In genomic region chr13:75225581-75226297, GRCm38 (mm10) we compare ENCODE assay signal across 12 mouse cellular contexts.
"Had no signal": no experiment of that assay in that cellular context is flagged by ENCODE, and none has a peak within 500 bp of the region (broad histone marks: within the 10 kb centered on the region; RNA-seq: fewer than 3 reads in every experiment).

No protein-coding gene starts in this region.

- H3K36me3 ChIP-seq: hindbrain, embryonic 13.5 days; limb, embryonic 12.5 days; liver, embryonic 15.5 days; midbrain, embryonic 13.5 days had no signal

- H3K27ac ChIP-seq: hindbrain, embryonic 13.5 days; kidney, postnatal 0 days; limb, embryonic 12.5 days; liver, embryonic 15.5 days; midbrain, embryonic 13.5 days had no signal

- H3K4me2 ChIP-seq: hindbrain, embryonic 13.5 days; limb, embryonic 12.5 days; liver, embryonic 11.5 days; liver, embryonic 15.5 days; midbrain, embryonic 13.5 days had no signal

- H3K9ac ChIP-seq: hindbrain, embryonic 13.5 days; limb, embryonic 12.5 days; liver, embryonic 15.5 days; midbrain, embryonic 13.5 days had no signal

- DNase-seq: lung, adult 2 months; lung, postnatal 36 days; right cerebral cortex, postnatal 14 days; thymus, adult 18-20 months; thymus, postnatal 14 days had no signal

- H3K27me3 ChIP-seq: hindbrain, embryonic 13.5 days; liver, embryonic 15.5 days; midbrain, embryonic 13.5 days had no signal

- H3K4me1 ChIP-seq: hindbrain, embryonic 13.5 days; limb, embryonic 12.5 days; liver, embryonic 15.5 days; midbrain, embryonic 13.5 days had no signal

- H3K9me3 ChIP-seq: hindbrain, embryonic 13.5 days; limb, embryonic 12.5 days; liver, embryonic 15.5 days; midbrain, embryonic 13.5 days had no signal

- ATAC-seq: lung, postnatal 0 days; midbrain, embryonic 13.5 days had no signal

- H3K4me3 ChIP-seq: hindbrain, embryonic 13.5 days; limb, embryonic 12.5 days; liver, embryonic 15.5 days; midbrain, embryonic 13.5 days had no signal
